In the genomic region with DNA sequence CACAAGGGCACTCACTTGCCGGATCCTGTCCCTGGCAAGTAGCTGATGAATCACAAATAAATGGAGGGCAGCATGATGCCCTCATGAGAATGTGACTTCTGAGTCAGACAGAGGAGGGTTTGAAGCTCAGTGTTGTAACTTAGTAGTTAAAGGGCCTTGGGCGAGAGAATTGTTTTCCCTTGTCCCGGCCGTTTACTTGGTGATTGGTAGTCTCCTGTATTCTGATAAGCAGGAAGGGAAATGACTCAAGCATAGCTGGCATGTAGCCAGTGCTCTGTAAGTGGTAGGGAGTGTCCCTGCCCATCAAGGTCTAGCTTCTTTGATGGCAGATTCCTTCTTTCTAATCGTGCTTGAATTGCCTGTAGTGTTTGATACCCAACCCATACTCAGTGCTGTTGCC, we compare ENCODE assay signal across 10 mouse cellular contexts. TPM values are rescaled to one million over a fixed set of nuclear protein-coding genes. Genes with fewer than 3 reads are reported as not detected.
DNase-seq lines count a peak whose midpoint lies in the region; ATAC-seq lines count a peak whose summit lies in the region.
"Had no signal": no experiment of that assay in that cellular context is flagged by ENCODE, and none has a peak within 500 bp of the region (broad histone marks: within the 10 kb centered on the region; RNA-seq: fewer than 3 reads in every experiment).

No protein-coding gene starts in this region.

- ATAC-seq in heart, embryonic 14.5 days (ENCODE audit: insufficient number of reproducible peaks, insufficient read depth, low FRiP score, low read depth): peak; percentile 56; the same call in 1 of the 2 replicates

- no peaks in the 10 kb centered on the region for H3K36me3 ChIP-seq in heart, embryonic 14.5 days (ENCODE audit: control insufficient read depth, insufficient read depth, low read length)
- no peaks in the 10 kb centered on the region for H3K36me3 ChIP-seq in midbrain, embryonic 10.5 days
- H3K36me3 ChIP-seq: hindbrain, embryonic 15.5 days had no signal

- H3K4me3 ChIP-seq in heart, embryonic 14.5 days (ENCODE audit: control insufficient read depth in 1 of 2, insufficient read depth in 1 of 2, low read depth in 1 of 2, low read length in 2 of 2): no peak overlapping the region
- H3K4me3 ChIP-seq in midbrain, embryonic 10.5 days: no peak overlapping the region
- H3K4me3 ChIP-seq: hindbrain, embryonic 15.5 days; megakaryocyte, embryonic 14.5 days had no signal

- H3K4me2 ChIP-seq in heart, embryonic 14.5 days (ENCODE audit: low read length): peak overlapping the region; percentile 15; the same call in 1 of the 2 replicates
- H3K4me2 ChIP-seq: hindbrain, embryonic 15.5 days had no signal

- 0 out of 2 replicates have a peak, but pooled peaks cover under 1% of the 10 kb centered on the region for H3K9me3 ChIP-seq in heart, embryonic 14.5 days (ENCODE audit: control insufficient read depth, low read length)
- H3K9me3 ChIP-seq in midbrain, embryonic 10.5 days (replicated peaks): no peaks in the 10 kb centered on the region
- H3K9me3 ChIP-seq: hindbrain, embryonic 15.5 days had no signal

- 4% methylated on average over 5 of the region's 5 CpGs for WGBS in heart, embryonic 14.5 days
- WGBS in midbrain, embryonic 10.5 days: 89% methylated on average over 5 of the region's 5 CpGs

- intact Hi-C loops in gastrocnemius, postnatal 14 days (cut with DNase I; ENCODE audit: low total_unique reads): no loop called here

- H3K27me3 ChIP-seq in heart, embryonic 14.5 days (ENCODE audit: control insufficient read depth, insufficient read depth, low read length): no peaks in the 10 kb centered on the region
- no peaks in the 10 kb centered on the region for H3K27me3 ChIP-seq in midbrain, embryonic 10.5 days (ENCODE audit: low read depth, poor library complexity, severe bottlenecking)
- H3K27me3 ChIP-seq: hindbrain, embryonic 15.5 days; megakaryocyte, embryonic 14.5 days had no signal

- no peak overlapping the region for H3K27ac ChIP-seq in heart, embryonic 14.5 days (replicated peaks in 1 of 2; ENCODE audit: control insufficient read depth in 1 of 2, insufficient read depth in 1 of 2, low read depth in 2 of 2, low read length in 2 of 2)
- H3K27ac ChIP-seq in midbrain, embryonic 10.5 days (replicated peaks): no peak overlapping the region
- H3K27ac ChIP-seq: hindbrain, embryonic 15.5 days had no signal

- peak; percentile 10 for DNase-seq in gastrocnemius, adult 18-20 months (ENCODE audit: low spot score)
- no peak for DNase-seq in gastrocnemius, postnatal 14 days
- peak; percentile 20 for DNase-seq in NIH3T3 (ENCODE audit: low read depth)
- DNase-seq in lung, postnatal 4 days: peak; percentile 76
- DNase-seq in midbrain, embryonic 10.5 days (ENCODE audit: low spot score): no peak
- DNase-seq in spleen, adult 18-20 months: no peak
- DNase-seq in embryo, embryonic 10 days (ENCODE audit: low spot score): no peak

- peaks cover 5 to 7% of the 10 kb centered on the region in 2 experiments for H3K4me1 ChIP-seq in heart, embryonic 14.5 days (ENCODE audit: control insufficient read depth in 2 of 2, insufficient read depth in 2 of 2, low read length in 2 of 2)
- H3K4me1 ChIP-seq in midbrain, embryonic 10.5 days: peaks cover 22% of the 10 kb centered on the region
- H3K4me1 ChIP-seq: megakaryocyte, embryonic 14.5 days had no signal

- H3K9ac ChIP-seq in heart, embryonic 14.5 days (ENCODE audit: low read length): no peak overlapping the region
- H3K9ac ChIP-seq: hindbrain, embryonic 15.5 days had no signal

RNA-seq across cellular contexts. Expression of gene Cadm1, which starts 59.9 kb away (rescaled TPM):
- total RNA-seq in gastrocnemius, adult 18-20 months (2021): 1 to 10 TPM; 4.2 to 8.0 TPM
- total RNA-seq in gastrocnemius, postnatal 14 days (2021): 1 to 10 TPM; 3.3 to 4.8 TPM
- polyA plus RNA-seq in heart, embryonic 14.5 days (2014; fragmentation: Nextera tagmentation; extraction: Ambion mirVana): 14.7 and 16.5 TPM in 2 replicates
- 81.6 and 89.9 TPM in 2 replicates for polyA plus RNA-seq in midbrain, embryonic 10.5 days (2016; fragmentation: Nextera tagmentation; extraction: Ambion mirVana)

Comparison
In these comparisons a context has a peak if more than half of its experiments do, and no peak if none do; other contexts are left out.
1. DNase-seq: peak in gastrocnemius, adult 18-20 months (single experiment), NIH3T3 (single experiment) and lung, postnatal 4 days (2 of 2); none in gastrocnemius, postnatal 14 days (single experiment), midbrain, embryonic 10.5 days (single experiment), spleen, adult 18-20 months (0 of 2) and embryo, embryonic 10 days (single experiment).